Mouse (Mus musculus): ENCODE data around the gene Krtap5-3. TPM values are rescaled to one million over a fixed set of nuclear protein-coding genes. Genes with fewer than 3 reads are reported as not detected.
"Not testable (repeated sequence)": the region's sequence is repeated elsewhere in the genome, so short reads cannot be mapped to it uniquely, and the experiment has no call there.

The Krtap5-3 gene
- polyA plus RNA-seq, 1 experiment: not detected

DNA sequence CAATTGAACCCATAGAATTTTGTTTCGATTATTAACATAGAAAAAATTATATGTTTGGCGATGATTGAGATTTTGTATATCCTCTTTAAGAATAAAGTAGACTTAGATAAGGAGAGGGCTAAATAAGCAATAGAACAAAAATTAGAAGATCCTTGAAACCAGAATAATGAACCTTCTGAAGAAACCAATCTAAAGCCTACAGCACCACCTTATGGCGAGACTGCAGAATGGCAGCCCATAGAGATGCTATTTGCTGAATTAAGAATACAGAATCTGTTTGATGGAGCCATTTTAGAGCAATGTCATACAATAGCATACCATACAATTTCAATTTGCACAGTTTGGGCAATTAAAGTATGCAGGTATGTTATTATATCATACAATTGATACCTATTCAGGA, 31.3 kb upstream of the Krtap5-3 start:
- no peak overlapping the region for H3ac ChIP-seq (ENCODE audit: control insufficient read depth, insufficient read length)
- H3K36me3 ChIP-seq (ENCODE audit: control insufficient read depth, insufficient read depth): no peaks in the 10 kb centered on the region
- no peak overlapping the region for H3K4me2 ChIP-seq (ENCODE audit: low read depth)
- TF ChIP-seq MAX (IDR thresholded peaks at IDR 0.05; ENCODE audit: low read depth) (no peak), MYOD1 (IDR thresholded peaks at IDR 0.05; ENCODE audit: control insufficient read depth in 1 of 3, insufficient read length in 2 of 3, low read depth in 2 of 3) (no peak), E2F4 (IDR thresholded peaks at IDR 0.05; ENCODE audit: insufficient read depth) (no peak), POLR2A (IDR thresholded peaks at IDR 0.05; ENCODE audit: insufficient read length, low read depth) (no peak)
- H3K4me3 ChIP-seq: no peak overlapping the region
- H3K79me2 ChIP-seq (ENCODE audit: control insufficient read depth, insufficient read depth): no peaks in the 10 kb centered on the region
- no peaks in the 10 kb centered on the region for H3K27me3 ChIP-seq (ENCODE audit: control insufficient read depth, insufficient read depth, insufficient read length)

GRCm38 (mm10) chr7:142175905-142176304, 25.3 kb upstream of the Krtap5-3 start, which contains the start of gene Krtap5-2:
Krtap5-2 (minus strand) TSS chr7:142176005.
- not testable (repeated sequence) for H3K4me2 ChIP-seq (ENCODE audit: low read depth); H3K27me3 ChIP-seq (ENCODE audit: control insufficient read depth, insufficient read depth, insufficient read length); H3K4me3 ChIP-seq; H3K79me2 ChIP-seq (ENCODE audit: control insufficient read depth, insufficient read depth); H3ac ChIP-seq (ENCODE audit: control insufficient read depth, insufficient read length); H3K36me3 ChIP-seq (ENCODE audit: control insufficient read depth, insufficient read depth)

DNA sequence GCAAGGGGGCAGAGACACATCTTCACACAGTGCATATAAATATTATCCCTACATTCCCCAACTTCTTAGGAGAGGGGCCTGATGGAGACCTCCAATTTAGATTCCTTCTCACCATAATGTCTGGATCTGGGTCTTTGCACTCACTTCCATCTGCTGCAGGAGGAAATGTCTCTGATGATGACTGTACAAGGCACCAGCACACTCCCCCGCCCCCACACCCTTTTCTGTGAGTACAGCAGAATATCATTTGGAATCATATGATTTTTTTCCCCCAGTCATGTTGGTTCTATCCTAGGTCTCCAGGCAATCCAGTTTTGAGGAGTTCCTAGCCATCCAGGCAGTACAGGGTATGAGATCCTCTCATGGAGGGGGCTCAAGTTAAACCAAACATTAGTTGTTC, 22.5 kb upstream of the Krtap5-3 start:
- Histone ChIP-seq H3K27me3 (ENCODE audit: control insufficient read depth, insufficient read depth, insufficient read length) (no peaks in the 10 kb centered on the region), H3K4me3 (no peak overlapping the region), H3K79me2 (ENCODE audit: control insufficient read depth, insufficient read depth) (no peaks in the 10 kb centered on the region), H3K36me3 (ENCODE audit: control insufficient read depth, insufficient read depth) (no peaks in the 10 kb centered on the region), H3ac (ENCODE audit: control insufficient read depth, insufficient read length) (no peak overlapping the region), H3K4me2 (ENCODE audit: low read depth) (no peak overlapping the region)
- TF ChIP-seq POLR2A (IDR thresholded peaks at IDR 0.05; ENCODE audit: insufficient read length, low read depth) (no peak), SRF (IDR thresholded peaks at IDR 0.05; ENCODE audit: control insufficient read depth, insufficient read length, low read depth) (no peak), MYOD1 (IDR thresholded peaks at IDR 0.05; ENCODE audit: control insufficient read depth in 1 of 3, insufficient read length in 2 of 3, low read depth in 2 of 3) (no peak), MYOG (IDR thresholded peaks at IDR 0.05; ENCODE audit: control insufficient read depth in 1 of 3, insufficient read depth in 1 of 3, insufficient read length in 2 of 3, low read depth in 2 of 3) (no peak), CEBPB (IDR thresholded peaks at IDR 0.05; ENCODE audit: insufficient read depth, poor library complexity, severe bottlenecking) (no peak), USF1 (IDR thresholded peaks at IDR 0.05; ENCODE audit: low read depth) (no peak), POLR2AphosphoS2 (IDR thresholded peaks at IDR 0.05; ENCODE audit: insufficient read length, low read depth) (no peak), E2F4 (IDR thresholded peaks at IDR 0.05; ENCODE audit: insufficient read depth) (no peak), MAX (IDR thresholded peaks at IDR 0.05; ENCODE audit: low read depth) (no peak), TCF12 (IDR thresholded peaks at IDR 0.05; ENCODE audit: insufficient read depth, poor library complexity, severe bottlenecking) (no peak)

- Histone ChIP-seq H3K79me2 (ENCODE audit: control insufficient read depth, insufficient read depth) (no peaks in the 10 kb centered on the region), H3K4me2 (ENCODE audit: low read depth) (no peak overlapping the region), H3K4me3 (no peak overlapping the region), H3K27me3 (ENCODE audit: control insufficient read depth, insufficient read depth, insufficient read length) (no peaks in the 10 kb centered on the region), H3K36me3 (ENCODE audit: control insufficient read depth, insufficient read depth) (no peaks in the 10 kb centered on the region), H3ac (ENCODE audit: control insufficient read depth, insufficient read length) (no peak overlapping the region)
- TF ChIP-seq MAX (IDR thresholded peaks at IDR 0.05; ENCODE audit: low read depth) (no peak), POLR2AphosphoS2 (IDR thresholded peaks at IDR 0.05; ENCODE audit: insufficient read length, low read depth) (no peak), TCF3 (IDR thresholded peaks at IDR 0.05; ENCODE audit: insufficient read length, low read depth) (no peak), CEBPB (IDR thresholded peaks at IDR 0.05; ENCODE audit: insufficient read depth, poor library complexity, severe bottlenecking) (no peak), E2F4 (IDR thresholded peaks at IDR 0.05; ENCODE audit: insufficient read depth) (no peak), REST (IDR thresholded peaks at IDR 0.05; ENCODE audit: insufficient read depth, insufficient read length) (no peak)
These were observed 20.1 kb upstream of the Krtap5-3 start for GRCm38 (mm10) chr7:142181021-142181420.

DNA sequence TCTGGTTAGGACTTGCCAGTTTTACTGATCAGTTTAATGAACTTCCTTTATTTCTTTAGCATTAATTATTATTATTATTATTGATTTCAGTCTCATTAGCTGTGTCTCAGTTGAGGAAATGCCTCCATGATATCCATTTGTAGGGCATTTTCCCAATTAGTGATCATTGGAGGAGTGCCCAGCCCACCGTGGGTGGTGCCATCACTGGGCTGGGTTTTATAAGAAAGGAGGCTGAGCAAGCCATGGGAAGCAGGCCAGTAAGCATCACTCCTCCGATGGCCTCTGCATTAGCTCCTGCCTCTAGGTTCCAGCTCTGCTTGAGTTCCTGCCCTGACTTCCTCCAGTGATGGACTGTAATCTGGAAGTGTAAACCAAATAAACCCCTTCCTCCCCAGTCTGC, 13.0 kb upstream of the Krtap5-3 start:
- Histone ChIP-seq H3K36me3 (ENCODE audit: control insufficient read depth, insufficient read depth) (no peaks in the 10 kb centered on the region), H3K79me2 (ENCODE audit: control insufficient read depth, insufficient read depth) (no peaks in the 10 kb centered on the region), H3K27me3 (ENCODE audit: control insufficient read depth, insufficient read depth, insufficient read length) (peaks cover 10% of the 10 kb centered on the region), H3ac (ENCODE audit: control insufficient read depth, insufficient read length) (no peak overlapping the region), H3K4me2 (ENCODE audit: low read depth) (no peak overlapping the region), H3K4me3 (no peak overlapping the region)
- TF ChIP-seq CEBPB (IDR thresholded peaks at IDR 0.05; ENCODE audit: insufficient read depth, poor library complexity, severe bottlenecking) (no peak), E2F4 (IDR thresholded peaks at IDR 0.05; ENCODE audit: insufficient read depth) (no peak), SRF (IDR thresholded peaks at IDR 0.05; ENCODE audit: control insufficient read depth, insufficient read length, low read depth) (no peak), MYOG (IDR thresholded peaks at IDR 0.05; ENCODE audit: control insufficient read depth in 1 of 3, insufficient read depth in 1 of 3, insufficient read length in 2 of 3, low read depth in 2 of 3) (no peak), TCF12 (IDR thresholded peaks at IDR 0.05; ENCODE audit: insufficient read depth, poor library complexity, severe bottlenecking) (no peak), USF1 (IDR thresholded peaks at IDR 0.05; ENCODE audit: low read depth) (no peak), TCF3 (IDR thresholded peaks at IDR 0.05; ENCODE audit: insufficient read length, low read depth) (no peak), MAX (IDR thresholded peaks at IDR 0.05; ENCODE audit: low read depth) (no peak), POLR2A (IDR thresholded peaks at IDR 0.05; ENCODE audit: insufficient read length, low read depth) (no peak), POLR2AphosphoS2 (IDR thresholded peaks at IDR 0.05; ENCODE audit: insufficient read length, low read depth) (no peak), REST (IDR thresholded peaks at IDR 0.05; ENCODE audit: insufficient read depth, insufficient read length) (no peak), MYOD1 (IDR thresholded peaks at IDR 0.05; ENCODE audit: control insufficient read depth in 1 of 3, insufficient read length in 2 of 3, low read depth in 2 of 3) (no peak)

All from myocyte (in vitro differentiated cells).